Mouse (Mus musculus) liver, embryonic 13.5 days (tissue): ENCODE results near the gene Rbks. TPM values are rescaled to one million over a fixed set of nuclear protein-coding genes. Genes with fewer than 3 reads are reported as not detected.
"Not testable (repeated sequence)": the region's sequence is repeated elsewhere in the genome, so short reads cannot be mapped to it uniquely, and the experiment has no call there.

Experiments used
- ATAC-seq: fragments of 200-750 bp; cut with Nextera tagmentation; 2 replicates; pipeline ENCODE4 v1.8.0; 2017; ENCODE audit warnings: low read depth, mild to moderate bottlenecking, moderate number of reproducible peaks, moderate library complexity
- DNase-seq: peaks from one replicate; pipeline ENCODE4 v3.0.0; 2022
- H3K27ac ChIP-seq: fragments of 300-500 bp; sonication (generic); 2 replicates; pipeline ENCODE4 v1.5.1; 2015; ENCODE audit warnings: moderate library complexity, mild to moderate bottlenecking, inconsistent platforms
- H3K27me3 ChIP-seq: fragments of 300-500 bp; sonication (generic); 2 replicates; pipeline ENCODE4 v1.6.1; 2015; ENCODE audit warnings: mild to moderate bottlenecking, inconsistent platforms
- H3K36me3 ChIP-seq: fragments of 300-500 bp; sonication (generic); 2 replicates; pipeline ENCODE4 v1.6.1; 2015; ENCODE audit warnings: mild to moderate bottlenecking, inconsistent platforms
- H3K4me1 ChIP-seq: fragments of 300-500 bp; sonication (generic); replicated peaks from 2 replicates; pipeline ENCODE4 v1.6.1; 2015; ENCODE audit warnings: inconsistent platforms
- H3K4me2 ChIP-seq: fragments of 300-500 bp; sonication (generic); 2 replicates; pipeline ENCODE4 v1.6.1; 2015; ENCODE audit warnings: inconsistent platforms, mild to moderate bottlenecking, moderate library complexity
- H3K4me3 ChIP-seq: fragments of 300-500 bp; sonication (generic); replicated peaks from 2 replicates; pipeline ENCODE4 v1.5.1; 2015; ENCODE audit warnings: mild to moderate bottlenecking, inconsistent platforms
- H3K9ac ChIP-seq: fragments of 300-500 bp; sonication (generic); 2 replicates; pipeline ENCODE4 v1.6.1; 2015; ENCODE audit warnings: mild to moderate bottlenecking, inconsistent platforms
- H3K9me3 ChIP-seq: fragments of 300-500 bp; sonication (generic); replicated peaks from 2 replicates; pipeline ENCODE4 v1.6.1; 2016; ENCODE audit warnings: inconsistent platforms
- WGBS: fragments of 180-500 bp; shearing (Covaris S2); methylation state at CpG from one replicate; pipeline ENCODE4 v1.1.7; 2015; ENCODE audit not compliant: insufficient replicate concordance; 5-methylcytosine and 5-hydroxymethylcytosine counted together
- polyA plus RNA-seq: library from polyadenylated mRNA; unstranded; fragments of >200 nt; fragmentation: Nextera tagmentation; extraction: Ambion mirVana; gene quantifications from 2 replicates; pipeline ENCODE4 v1.2.1, GENCODE M21; 2015

The Rbks gene
- polyA plus RNA-seq, 1 experiment from 2014 or later: 21.2 TPM

DNA sequence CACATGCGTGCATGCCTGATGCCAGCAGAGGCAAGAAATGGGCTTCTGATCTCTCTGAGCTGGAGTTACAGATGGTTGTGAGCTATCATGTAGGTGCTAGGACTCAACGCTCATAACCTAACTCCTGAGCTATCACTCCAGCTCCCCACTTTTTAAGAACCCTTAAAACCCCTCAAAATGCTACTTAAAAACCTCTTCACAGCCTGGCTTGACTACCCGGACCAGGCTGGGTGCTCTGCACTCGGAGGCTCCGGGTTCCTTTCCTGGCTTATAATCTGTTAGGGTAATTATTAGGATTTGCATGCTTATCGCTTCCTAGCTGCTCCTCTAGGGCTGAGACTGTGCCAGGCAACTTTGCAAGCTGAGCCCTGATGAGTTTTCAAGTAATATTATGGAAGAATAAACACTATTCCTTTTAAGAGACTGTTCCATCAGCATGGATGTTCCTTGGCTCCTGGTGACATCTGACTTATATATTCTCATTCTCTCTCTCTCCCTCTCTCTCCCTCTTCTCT lies 99.9 kb downstream of the Rbks start:
- Histone ChIP-seq H3K9ac (0 out of 2 replicates have a peak overlapping the region, but pooled peaks have one; percentile 58), H3K4me3 (peak overlapping the region; percentile 53; the same call in 1 of the 2 replicates)
- WGBS: 62% methylated on average over 6 of the region's 6 CpGs

DNA sequence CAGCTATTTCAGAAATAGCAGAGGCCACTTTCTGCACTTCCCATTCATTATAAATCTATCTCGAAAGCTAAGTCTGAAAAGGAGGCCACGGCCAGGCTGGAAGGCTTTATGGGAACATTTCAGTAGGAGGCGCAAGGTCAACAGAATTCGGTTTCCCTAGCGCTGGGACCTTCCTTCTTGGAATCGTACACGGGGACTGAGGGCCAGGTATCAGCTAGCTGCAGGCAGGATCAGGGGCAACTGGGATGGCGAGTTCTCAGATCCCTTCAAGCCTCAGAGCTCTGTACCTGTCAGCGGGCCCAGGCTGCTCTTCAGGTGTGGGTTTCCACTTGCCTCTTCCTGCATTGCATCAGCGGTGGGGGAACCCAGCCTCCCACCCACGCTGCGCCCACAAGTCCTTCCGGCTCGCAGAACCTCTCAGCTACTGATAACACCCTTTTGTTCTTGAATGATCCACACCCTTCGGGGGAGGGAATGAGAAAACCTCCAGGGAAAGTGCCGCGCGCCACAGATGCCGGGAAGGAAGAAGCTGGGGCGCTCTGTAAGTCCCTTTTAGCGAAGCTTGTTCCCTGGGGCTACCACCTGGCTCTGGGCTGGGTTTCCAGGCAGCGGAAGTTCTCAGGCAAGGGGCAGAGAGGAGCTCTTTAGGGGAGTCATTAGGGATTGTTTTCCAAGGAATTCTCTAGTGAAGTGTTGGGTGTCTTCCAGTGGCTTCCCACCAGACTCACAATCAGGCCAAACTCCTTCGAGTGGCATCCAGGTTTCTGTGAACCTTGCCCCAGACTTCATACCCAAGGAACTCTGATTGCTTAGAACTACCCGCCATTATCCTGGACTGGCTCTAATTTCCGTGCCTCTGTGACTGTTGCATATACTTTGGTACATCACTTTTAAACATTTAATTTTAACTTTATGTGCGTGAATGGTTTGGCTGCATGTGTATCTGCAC lies 100.7 kb downstream of the Rbks start, which contains the start of gene Mrpl33:
TSS of gene Mrpl33 (plus strand) at position 455 of the 949 bp plus-strand sequence.
- ATAC-seq: peak; percentile 48
- no peak within 1 kb of the TSS for H3K27ac ChIP-seq

More for the DNA sequence above, 99.9 kb downstream of the Rbks start:
- H3K27me3 ChIP-seq: no peaks in the 10 kb centered on the region; the same call in 1 of the 2 replicates
- H3K4me1 ChIP-seq: peaks cover 25% of the 10 kb centered on the region
- no peaks in the 10 kb centered on the region for H3K9me3 ChIP-seq
- DNase-seq (no peak), ATAC-seq (no peak)
- no peak overlapping the region for H3K27ac ChIP-seq
- H3K4me2 ChIP-seq: peak overlapping the region; percentile 74
- no peaks in the 10 kb centered on the region for H3K36me3 ChIP-seq

DNA sequence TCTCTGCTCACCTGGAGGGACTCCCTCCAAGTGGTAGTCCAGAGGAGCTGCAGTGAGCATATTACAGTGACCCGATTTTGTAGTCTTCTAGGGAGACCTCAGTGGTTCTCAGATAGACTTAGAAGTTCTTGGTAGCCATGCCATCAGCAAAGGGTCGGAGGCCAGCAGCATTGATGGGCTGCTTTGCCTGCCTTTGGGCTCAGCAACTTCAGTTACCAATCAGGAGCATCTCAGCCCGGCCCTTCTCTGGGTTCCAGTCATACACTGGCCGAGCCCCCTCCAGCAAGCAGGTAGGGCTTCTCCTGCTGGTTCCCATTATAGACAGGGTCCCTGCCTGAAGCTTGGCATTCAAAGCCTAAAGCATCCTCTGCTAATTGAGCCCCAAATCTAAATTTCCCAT lies 101.6 kb downstream of the Rbks start:
- H3K4me3 ChIP-seq: no peak overlapping the region
- no peak for ATAC-seq

More for the DNA sequence above, 100.7 kb downstream of the Rbks start, which contains the start of gene Mrpl33:
- peak within 1 kb of the TSS; percentile 58 for H3K9ac ChIP-seq
- peaks cover 18% of the 10 kb centered on the region for H3K4me1 ChIP-seq
- H3K36me3 ChIP-seq: no peaks in the 10 kb centered on the region
- peak within 1 kb of the TSS; percentile 74 for H3K4me2 ChIP-seq
- H3K9me3 ChIP-seq: no peaks in the 10 kb centered on the region
- H3K4me3 ChIP-seq: peak within 1 kb of the TSS; percentile 53
- DNase-seq: peak; percentile 9
- 6% methylated on average over 26 of the region's 26 CpGs for WGBS
- no peaks in the 10 kb centered on the region; the same call in 1 of the 2 replicates for H3K27me3 ChIP-seq

DNA sequence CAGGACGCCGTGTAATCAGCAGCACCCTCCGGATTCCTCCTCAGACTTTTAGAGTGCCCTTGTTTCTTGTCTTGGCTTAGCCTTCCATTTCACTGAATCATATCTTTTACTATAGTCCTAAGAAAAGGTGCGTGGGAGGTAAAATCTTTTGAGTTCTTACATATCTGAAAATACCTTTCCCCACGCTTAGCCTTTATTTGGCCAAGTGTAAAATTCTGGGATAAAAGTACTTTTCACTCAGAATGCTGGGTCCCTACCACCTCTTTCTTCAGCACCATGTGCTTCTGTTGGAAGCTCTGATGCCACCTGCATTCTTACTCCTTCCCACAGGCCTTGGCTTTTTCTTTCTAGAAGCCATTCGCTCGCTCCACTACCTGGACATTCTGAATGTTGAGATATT lies 106.3 kb downstream of the Rbks start:
- H3K36me3 ChIP-seq: no peaks in the 10 kb centered on the region
- H3K27me3 ChIP-seq: no peaks in the 10 kb centered on the region
- H3K9ac ChIP-seq: no peak overlapping the region
- H3K4me3 ChIP-seq: no peak overlapping the region
- no peak overlapping the region for H3K27ac ChIP-seq
- WGBS: 75% methylated on average over 7 of the region's 7 CpGs
- DNase-seq (no peak), ATAC-seq (no peak)
- H3K9me3 ChIP-seq: peaks cover 3% of the 10 kb centered on the region; the same call in 1 of the 2 replicates
- no peaks in the 10 kb centered on the region; the same call in 1 of the 2 replicates for H3K4me1 ChIP-seq
- H3K4me2 ChIP-seq: no peak overlapping the region

More for the DNA sequence above, 101.6 kb downstream of the Rbks start:
- DNase-seq: no peak
- Histone ChIP-seq H3K4me2 (no peak overlapping the region), H3K27me3 (no peaks in the 10 kb centered on the region; the same call in 1 of the 2 replicates), H3K9me3 (no peaks in the 10 kb centered on the region), H3K27ac (no peak overlapping the region), H3K9ac (no peak overlapping the region), H3K36me3 (no peaks in the 10 kb centered on the region), H3K4me1 (peaks cover 15% of the 10 kb centered on the region)
- 57% methylated on average over 4 of the region's 4 CpGs for WGBS

DNA sequence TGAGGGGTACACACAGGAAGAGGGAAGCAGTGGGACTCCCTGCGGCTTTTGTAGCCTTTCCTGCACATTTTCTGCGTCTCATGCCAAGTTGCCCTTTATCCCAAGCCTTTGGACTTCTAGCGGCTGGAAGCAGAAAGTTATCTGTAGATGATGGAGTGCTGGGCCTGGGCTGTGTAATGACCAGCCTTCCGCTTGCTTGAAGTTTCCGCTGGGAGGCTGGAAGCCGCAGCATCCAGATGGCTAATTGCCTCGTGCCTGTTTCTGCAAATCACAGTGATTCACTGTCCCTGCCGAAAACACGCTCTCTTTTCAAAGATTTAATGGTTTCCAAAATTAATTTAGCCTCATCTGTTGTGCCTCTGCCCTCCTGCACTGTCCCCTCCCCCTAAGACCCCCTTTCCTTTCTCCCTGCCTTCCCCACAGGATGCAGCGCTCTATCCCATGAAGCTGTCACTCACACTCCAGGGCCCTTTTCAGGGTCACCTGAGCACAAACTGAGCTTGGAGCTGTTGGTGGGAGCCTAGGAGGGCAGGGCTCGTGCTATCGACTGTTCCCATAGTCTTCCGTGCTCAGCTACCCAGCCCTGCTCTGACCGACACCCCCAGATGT lies 107.6 kb downstream of the Rbks start:
- H3K36me3 ChIP-seq: no peaks in the 10 kb centered on the region
- no peak for DNase-seq
- ATAC-seq: no peak
- no peak overlapping the region for H3K4me3 ChIP-seq
- no peak overlapping the region for H3K27ac ChIP-seq
- H3K9ac ChIP-seq: no peak overlapping the region
- H3K4me2 ChIP-seq: no peak overlapping the region
- H3K4me1 ChIP-seq: no peaks in the 10 kb centered on the region
- H3K27me3 ChIP-seq: no peaks in the 10 kb centered on the region
- H3K9me3 ChIP-seq: peaks cover 3% of the 10 kb centered on the region; the same call in 1 of the 2 replicates
- WGBS: 71% methylated on average over 14 of the region's 14 CpGs

DNA sequence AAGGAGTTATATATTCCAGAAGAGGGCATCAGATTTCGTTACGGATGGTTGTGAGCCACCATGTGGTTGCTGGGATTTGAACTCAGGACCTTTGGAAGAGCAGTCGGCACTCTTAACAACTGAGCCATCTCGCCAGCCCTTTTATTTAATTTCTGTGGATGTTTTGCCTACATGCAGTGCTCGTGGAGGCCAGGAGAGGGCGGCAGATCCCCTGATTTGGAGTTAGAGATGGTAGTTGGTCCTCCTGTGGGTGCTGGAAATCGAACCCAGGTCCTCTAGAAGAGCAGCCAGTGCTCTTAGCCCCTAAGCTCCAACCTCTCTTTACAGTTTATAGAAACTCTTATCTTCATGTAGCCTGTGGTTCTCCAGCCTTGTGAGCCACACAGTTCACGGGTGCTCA lies 108.8 kb downstream of the Rbks start:
- not testable (repeated sequence) for H3K36me3 ChIP-seq, H3K9me3 ChIP-seq, H3K4me2 ChIP-seq, DNase-seq, H3K4me1 ChIP-seq, H3K4me3 ChIP-seq, H3K27ac ChIP-seq, H3K9ac ChIP-seq, H3K27me3 ChIP-seq, ATAC-seq
- WGBS: 68% methylated on average over 8 of the region's 8 CpGs

DNA sequence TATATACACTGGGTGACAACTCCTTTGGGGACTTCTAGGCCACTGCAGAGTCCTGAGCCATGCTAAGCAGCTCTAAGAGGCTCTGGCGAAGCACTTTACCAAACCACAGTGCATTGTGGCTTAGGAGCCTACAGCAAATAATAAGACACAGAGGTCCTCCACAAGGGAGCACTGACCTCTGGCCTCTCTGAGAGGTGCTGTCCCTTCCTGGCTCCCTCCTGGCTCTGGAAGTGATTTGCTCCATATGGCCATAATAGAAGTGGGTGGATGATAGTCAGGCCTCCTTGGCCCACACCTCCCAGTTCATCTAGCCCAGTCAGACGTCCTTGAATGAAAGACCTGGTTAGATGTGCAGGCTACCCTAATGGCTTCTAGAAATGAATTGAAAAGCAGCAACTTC lies 109.4 kb downstream of the Rbks start:
- no peaks in the 10 kb centered on the region for H3K27me3 ChIP-seq
- H3K9me3 ChIP-seq: peaks cover 3% of the 10 kb centered on the region; the same call in 1 of the 2 replicates
- WGBS: 72% methylated on average over 2 of the region's 2 CpGs
- no peak overlapping the region for H3K9ac ChIP-seq
- no peak overlapping the region for H3K4me3 ChIP-seq
- no peak for ATAC-seq
- H3K36me3 ChIP-seq: no peaks in the 10 kb centered on the region
- no peak overlapping the region for H3K27ac ChIP-seq
- no peaks in the 10 kb centered on the region for H3K4me1 ChIP-seq
- H3K4me2 ChIP-seq: no peak overlapping the region
- no peak for DNase-seq

DNA sequence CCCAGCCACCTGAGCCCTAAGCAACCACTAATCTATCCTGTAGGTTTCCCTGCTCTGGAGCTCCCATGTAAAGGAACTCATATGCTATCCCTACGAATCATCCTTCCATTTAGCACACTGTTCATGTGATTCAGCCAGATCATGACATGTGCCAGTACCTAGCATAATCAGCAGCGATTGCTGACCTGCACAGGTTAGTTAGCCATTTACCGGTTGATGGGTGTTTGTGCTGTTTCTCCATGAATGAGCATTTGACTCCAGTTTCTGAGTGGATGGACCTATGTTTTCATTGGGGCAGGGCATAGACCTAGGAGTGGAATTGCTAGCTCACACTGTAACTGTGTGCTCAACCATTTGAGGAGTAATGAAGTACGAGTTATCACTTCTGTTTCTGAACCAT lies 111.9 kb downstream of the Rbks start:
- no peaks in the 10 kb centered on the region for H3K27me3 ChIP-seq
- DNase-seq (no peak), ATAC-seq (no peak)
- H3K4me2 ChIP-seq: no peak overlapping the region
- H3K27ac ChIP-seq: no peak overlapping the region
- H3K9ac ChIP-seq: no peak overlapping the region
- H3K4me1 ChIP-seq: no peaks in the 10 kb centered on the region
- H3K36me3 ChIP-seq: no peaks in the 10 kb centered on the region
- peaks cover 3% of the 10 kb centered on the region; the same call in 1 of the 2 replicates for H3K9me3 ChIP-seq
- 68% methylated on average over 4 of the region's 4 CpGs for WGBS
- H3K4me3 ChIP-seq: no peak overlapping the region

DNA sequence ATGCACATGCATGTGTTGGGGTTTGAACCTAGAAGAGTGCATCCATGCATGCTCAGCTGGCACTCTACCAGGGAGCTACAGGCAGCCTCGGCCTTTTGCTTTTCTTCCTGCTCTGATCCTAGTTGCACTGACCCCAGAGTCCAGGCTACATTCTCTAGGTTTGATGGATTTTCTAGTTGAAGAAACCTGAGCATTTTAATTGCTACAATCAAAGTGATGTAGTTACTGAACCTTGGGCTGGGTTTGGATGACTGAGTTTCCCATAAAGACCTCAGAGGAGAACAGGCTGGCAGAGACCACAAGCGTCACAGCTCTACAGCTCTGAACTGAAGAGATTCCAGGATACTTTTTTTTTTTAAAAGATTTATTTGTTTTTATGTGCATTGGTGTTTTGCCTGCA lies 114.2 kb downstream of the Rbks start:
- no peak overlapping the region for H3K4me3 ChIP-seq
- no peaks in the 10 kb centered on the region for H3K36me3 ChIP-seq
- DNase-seq: no peak
- H3K4me1 ChIP-seq: no peaks in the 10 kb centered on the region
- 63% methylated on average over 2 of the region's 2 CpGs for WGBS
- H3K27ac ChIP-seq: no peak overlapping the region
- no peak overlapping the region for H3K9ac ChIP-seq
- no peak for ATAC-seq
- no peaks in the 10 kb centered on the region for H3K27me3 ChIP-seq
- no peaks in the 10 kb centered on the region for H3K9me3 ChIP-seq
- no peak overlapping the region for H3K4me2 ChIP-seq

DNA sequence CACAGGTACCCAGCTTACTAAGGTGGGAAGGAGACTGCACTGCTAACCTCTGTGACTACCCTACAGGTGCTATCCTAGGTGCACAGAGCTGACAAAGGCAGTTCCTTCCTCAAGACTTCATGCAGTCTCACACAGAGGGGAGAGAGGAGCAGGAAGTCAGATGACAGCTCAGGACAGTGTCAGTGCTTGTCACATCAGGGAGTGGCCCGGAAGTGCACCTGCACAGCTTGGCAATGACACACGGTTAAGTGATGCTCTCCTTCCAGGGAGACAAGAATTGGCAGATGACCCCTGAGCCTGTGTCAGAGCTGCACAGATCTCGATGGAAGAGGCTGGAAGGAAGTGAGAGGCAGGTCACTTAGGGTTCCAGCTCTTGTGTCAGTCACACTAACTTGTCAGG lies 115.5 kb downstream of the Rbks start:
- no peak for DNase-seq
- Histone ChIP-seq H3K4me2 (no peak overlapping the region), H3K36me3 (no peaks in the 10 kb centered on the region), H3K4me1 (no peaks in the 10 kb centered on the region), H3K4me3 (no peak overlapping the region), H3K27ac (no peak overlapping the region), H3K9ac (no peak overlapping the region), H3K9me3 (no peaks in the 10 kb centered on the region), H3K27me3 (no peaks in the 10 kb centered on the region)
- 47% methylated on average over 3 of the region's 3 CpGs for WGBS
- no peak for ATAC-seq

DNA sequence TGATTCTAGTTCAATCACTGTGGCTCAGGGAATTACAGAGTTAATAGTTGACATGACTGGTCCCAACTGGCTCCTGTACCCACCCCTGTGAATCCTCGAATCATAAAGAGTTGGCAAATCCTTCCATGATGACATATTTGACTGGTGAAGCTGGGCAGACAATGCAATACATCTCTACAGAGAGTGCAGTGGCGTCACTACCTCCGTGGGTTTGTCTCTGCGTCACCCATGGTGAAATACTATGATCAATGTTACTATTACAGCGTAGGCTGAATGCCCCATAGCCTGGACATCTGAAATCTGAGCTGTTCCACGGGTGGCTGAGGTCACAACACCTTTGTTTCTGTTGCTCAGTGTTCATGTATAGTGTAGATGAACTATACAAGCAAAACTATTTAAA lies 116.2 kb downstream of the Rbks start:
- H3K9me3 ChIP-seq: no peaks in the 10 kb centered on the region
- H3K36me3 ChIP-seq: no peaks in the 10 kb centered on the region
- no peak overlapping the region for H3K27ac ChIP-seq
- ATAC-seq: no peak
- no peak overlapping the region for H3K9ac ChIP-seq
- no peaks in the 10 kb centered on the region for H3K4me1 ChIP-seq
- H3K4me3 ChIP-seq: no peak overlapping the region
- H3K4me2 ChIP-seq: no peak overlapping the region
- no peaks in the 10 kb centered on the region for H3K27me3 ChIP-seq
- DNase-seq: no peak
- 56% methylated on average over 6 of the region's 6 CpGs for WGBS
